Mouse (Mus musculus) embryonic fibroblast, embryonic 13.5 days (primary cell): ENCODE measurements at regions not wholly inside any gene's neighbourhood (a gene's known extent, or its start where the extent isn't known, plus 50 kb on each side); places are given as distances from the start of the nearest gene placed in this dataset.

ENCODE experiments used
- H3K27ac ChIP-seq: 2 replicates; pipeline ENCODE4 v1.5.1; 2012; ENCODE audit warnings: low read length, control low read depth, inconsistent platforms; ENCODE audit not compliant: insufficient read depth
- H3K4me1 ChIP-seq: 2 replicates; pipeline ENCODE4 v1.6.1; 2011; ENCODE audit warnings: low read length; ENCODE audit not compliant: control insufficient read depth, insufficient read depth
- H3K4me3 ChIP-seq: 2 replicates; pipeline ENCODE4 v1.5.1; 2011; ENCODE audit warnings: mild to moderate bottlenecking, control low read depth, low read length; ENCODE audit not compliant: insufficient read depth
- CTCF ChIP-seq: IDR thresholded peaks from 2 replicates; pipeline ENCODE4 v1.5.1; 2011; ENCODE audit warnings: mild to moderate bottlenecking, control low read depth, low read length, moderate library complexity, borderline replicate concordance; ENCODE audit not compliant: insufficient read depth
- POLR2A ChIP-seq: IDR thresholded peaks from 2 replicates; pipeline ENCODE4 v1.6.1; 2011; ENCODE audit warnings: low read depth, mild to moderate bottlenecking, control low read depth, low read length, moderate library complexity

- Histone ChIP-seq H3K4me1 (no peaks in the 10 kb centered on the region), H3K4me3 (no peak overlapping the region), H3K27ac (no peak overlapping the region)
- TF ChIP-seq CTCF, result no peak
- TF ChIP-seq POLR2A, result no peak
These were observed 205.9 kb upstream of the Nmur2 start for GRCm38 (mm10) chr11:56246549-56247332.

DNA sequence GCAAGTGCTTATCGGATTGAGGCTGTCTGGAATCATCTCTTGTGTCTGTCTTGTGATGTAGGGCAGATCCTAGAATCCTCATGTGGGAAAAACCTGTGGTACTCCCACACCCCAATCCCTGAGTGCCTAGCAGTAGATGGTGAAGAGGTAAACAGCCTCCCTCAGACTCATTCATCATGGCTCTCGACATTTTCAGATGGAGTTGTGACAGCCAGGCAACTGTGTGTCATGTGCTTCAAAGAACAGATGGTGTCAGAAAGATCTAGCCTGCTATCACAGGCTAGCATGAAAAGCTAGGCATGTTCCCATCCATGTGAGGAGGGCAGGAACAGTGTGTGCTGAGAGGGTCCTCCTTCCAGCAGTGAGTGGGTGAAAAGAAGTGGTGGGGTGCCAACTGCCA lies 204.1 kb upstream of the Nmur2 start:
- no peak overlapping the region for H3K4me3 ChIP-seq
- no peaks in the 10 kb centered on the region for H3K4me1 ChIP-seq
- no peak overlapping the region for H3K27ac ChIP-seq
- TF ChIP-seq POLR2A, result no peak
- no peak for TF ChIP-seq CTCF

GRCm38 (mm10) chr11:56243447-56243846 lies 202.6 kb upstream of the Nmur2 start:
- Histone ChIP-seq H3K4me3 (no peak overlapping the region), H3K27ac (no peak overlapping the region), H3K4me1 (no peaks in the 10 kb centered on the region)
- no peak for TF ChIP-seq POLR2A
- no peak for TF ChIP-seq CTCF

- H3K4me3 ChIP-seq, result no peak overlapping the region
- no peaks in the 10 kb centered on the region for H3K4me1 ChIP-seq
- no peak for TF ChIP-seq CTCF
- no peak for TF ChIP-seq POLR2A
- H3K27ac ChIP-seq, result no peak overlapping the region
These were observed 197.9 kb upstream of the Nmur2 start for GRCm38 (mm10) chr11:56238745-56239144.

GRCm38 (mm10) chr11:56224999-56225398 lies 184.2 kb upstream of the Nmur2 start:
- no peak overlapping the region for H3K27ac ChIP-seq
- H3K4me1 ChIP-seq, result no peaks in the 10 kb centered on the region
- no peak overlapping the region for H3K4me3 ChIP-seq
- no peak for TF ChIP-seq CTCF
- TF ChIP-seq POLR2A, result no peak

GRCm38 (mm10) chr11:56215706-56216105 lies 174.9 kb upstream of the Nmur2 start:
- Histone ChIP-seq H3K27ac (no peak overlapping the region), H3K4me1 (no peaks in the 10 kb centered on the region), H3K4me3 (no peak overlapping the region)
- no peak for TF ChIP-seq CTCF
- no peak for TF ChIP-seq POLR2A

DNA sequence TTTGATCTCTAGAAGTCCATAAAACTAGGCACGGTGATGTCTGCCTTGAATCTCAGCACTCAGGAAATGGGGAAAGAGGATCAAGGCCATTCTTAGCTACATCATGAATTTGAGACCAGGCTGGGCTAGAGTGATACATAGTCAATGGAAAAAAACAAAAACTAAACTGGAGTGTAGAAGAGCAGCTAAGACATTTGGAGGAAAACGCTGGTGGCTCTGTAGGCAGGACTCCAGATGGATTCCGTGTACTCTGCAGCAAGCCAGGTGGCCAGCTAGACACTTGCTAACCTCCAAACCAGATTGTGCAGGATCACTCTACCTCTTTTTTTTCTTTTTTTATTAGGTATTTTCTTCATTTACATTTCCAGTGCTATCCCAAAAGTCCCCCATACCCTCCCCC lies 161.0 kb upstream of the Nmur2 start:
- Histone ChIP-seq H3K27ac (no peak overlapping the region), H3K4me1 (no peaks in the 10 kb centered on the region), H3K4me3 (no peak overlapping the region)
- TF ChIP-seq POLR2A (no peak), CTCF (no peak)

GRCm38 (mm10) chr11:56195316-56195715 lies 154.5 kb upstream of the Nmur2 start:
- no peaks in the 10 kb centered on the region for H3K4me1 ChIP-seq
- TF ChIP-seq CTCF (no peak), POLR2A (no peak)
- H3K4me3 ChIP-seq, result no peak overlapping the region
- H3K27ac ChIP-seq, result no peak overlapping the region

- H3K4me1 ChIP-seq, result no peaks in the 10 kb centered on the region
- TF ChIP-seq CTCF (no peak), POLR2A (no peak)
- no peak overlapping the region for H3K4me3 ChIP-seq
- H3K27ac ChIP-seq, result no peak overlapping the region
These were observed 152.6 kb upstream of the Nmur2 start for GRCm38 (mm10) chr11:56193426-56193825.

GRCm38 (mm10) chr11:56173895-56174294 lies 133.1 kb upstream of the Nmur2 start:
- no peaks in the 10 kb centered on the region for H3K4me1 ChIP-seq
- TF ChIP-seq CTCF, result no peak
- no peak for TF ChIP-seq POLR2A
- H3K4me3 ChIP-seq, result no peak overlapping the region
- H3K27ac ChIP-seq, result no peak overlapping the region

DNA sequence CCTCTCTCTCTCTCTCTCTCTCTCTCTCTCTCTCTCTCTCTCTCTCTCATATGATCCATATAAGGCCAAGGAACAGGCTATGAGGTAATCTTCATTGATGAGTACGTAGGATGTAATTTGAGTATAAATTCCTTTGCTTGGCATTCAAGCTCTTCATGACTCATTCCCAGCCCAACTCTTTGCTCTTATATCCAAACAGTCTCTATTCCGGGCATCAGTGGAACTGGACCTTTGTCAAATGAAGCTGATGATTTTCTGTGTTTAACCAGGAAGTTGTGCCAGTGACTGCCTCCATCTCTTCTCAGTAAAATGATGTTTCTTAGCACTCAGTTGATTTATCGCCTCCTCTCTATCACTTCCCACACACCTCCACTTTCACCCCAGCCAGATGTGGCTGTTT lies 132.4 kb upstream of the Nmur2 start:
- H3K4me1 ChIP-seq, result no peaks in the 10 kb centered on the region
- H3K27ac ChIP-seq, result peak overlapping the region; percentile 64; the same call in 1 of the 2 replicates
- TF ChIP-seq CTCF (no peak), POLR2A (no peak)
- H3K4me3 ChIP-seq, result no peak overlapping the region

DNA sequence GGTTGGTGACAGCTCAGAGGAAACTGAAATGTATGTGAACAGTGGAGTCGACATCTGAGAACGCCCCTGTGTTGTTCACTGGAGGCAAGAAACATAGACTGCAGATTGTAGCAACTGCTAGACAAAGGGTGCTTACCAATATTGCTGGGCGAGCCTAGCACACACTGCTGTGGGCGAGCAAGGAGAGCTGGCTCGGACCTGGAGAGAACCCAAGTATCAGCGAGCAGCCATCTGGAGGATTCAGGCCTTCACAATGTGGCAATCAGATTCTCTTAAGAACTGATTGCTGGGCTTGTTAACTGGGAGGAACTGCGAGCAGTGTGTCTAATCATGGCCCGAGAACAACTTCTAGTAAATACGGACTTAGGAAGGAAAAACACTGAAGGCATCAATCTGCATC lies 128.8 kb upstream of the Nmur2 start:
- no peak for TF ChIP-seq POLR2A
- no peak for TF ChIP-seq CTCF
- Histone ChIP-seq H3K4me3 (no peak overlapping the region), H3K4me1 (no peaks in the 10 kb centered on the region)

More for the DNA sequence above, 128.8 kb upstream of the Nmur2 start:
- H3K27ac ChIP-seq, result no peak overlapping the region
